Mouse (Mus musculus) midbrain, embryonic 16.5 days (tissue): Measurements from ENCODE around the gene Miox. TPM values are rescaled to one million over a fixed set of nuclear protein-coding genes. Genes with fewer than 3 reads are reported as not detected.

ENCODE experiments used
- ATAC-seq: fragments of 200-750 bp; cut with Nextera tagmentation; 2 replicates; pipeline ENCODE4 v1.8.0; 2017; ENCODE audit warnings: moderate TSS enrichment
- H3K27ac ChIP-seq: fragments of 300-500 bp; sonication (generic); 2 replicates; pipeline ENCODE4 v1.5.1; 2014; ENCODE audit warnings: mild to moderate bottlenecking, low read length, mixed read lengths
- H3K27me3 ChIP-seq: fragments of 300-500 bp; sonication (generic); 2 replicates; pipeline ENCODE4 v1.6.1; 2014; ENCODE audit warnings: low read depth, low read length, mixed read lengths; ENCODE audit not compliant: control insufficient read depth, insufficient read depth
- H3K36me3 ChIP-seq: fragments of 300-500 bp; sonication (generic); 2 replicates; pipeline ENCODE4 v1.6.1; 2014; ENCODE audit warnings: mild to moderate bottlenecking, low read length, moderate library complexity, mixed read lengths; ENCODE audit not compliant: control insufficient read depth, insufficient read depth
- H3K4me1 ChIP-seq: fragments of 300-500 bp; sonication (generic); 2 replicates; pipeline ENCODE4 v1.6.1; 2014; ENCODE audit warnings: mild to moderate bottlenecking, low read length, mixed read lengths; ENCODE audit not compliant: control insufficient read depth, insufficient read depth
- H3K4me2 ChIP-seq: fragments of 300-500 bp; sonication (generic); 2 replicates; pipeline ENCODE4 v1.6.1; 2014; ENCODE audit warnings: mild to moderate bottlenecking, low read length, mixed read lengths
- H3K4me3 ChIP-seq: fragments of 300-500 bp; sonication (generic); 2 replicates; pipeline ENCODE4 v1.5.1; 2014; ENCODE audit warnings: low read depth, mild to moderate bottlenecking, low read length, moderate library complexity, mixed read lengths
- H3K9ac ChIP-seq: fragments of 300-500 bp; sonication (generic); 2 replicates; pipeline ENCODE4 v1.6.1; 2014; ENCODE audit warnings: low read depth, low read length, mixed read lengths
- H3K9me3 ChIP-seq: fragments of 300-500 bp; sonication (generic); replicated peaks from 2 replicates; pipeline ENCODE4 v1.6.1; 2014; ENCODE audit warnings: mild to moderate bottlenecking, low read length, mixed read lengths; ENCODE audit not compliant: control insufficient read depth, poor library complexity, severe bottlenecking
- WGBS: fragments of 180-500 bp; shearing (Covaris S2); extraction: QIAGEN DNeasy Blood & Tissue Kit; methylation state at CpG from one replicate; pipeline ENCODE4 v1.1.7; 2014; 5-methylcytosine and 5-hydroxymethylcytosine counted together
- polyA plus RNA-seq: library from polyadenylated mRNA; unstranded; fragments of >200 nt; fragmentation: Nextera tagmentation; extraction: Ambion mirVana; gene quantifications from 2 replicates; pipeline ENCODE4 v1.2.1, GENCODE M21; 2015

The Miox gene
- polyA plus RNA-seq, 1 experiment from 2014 or later: not detected

- Histone ChIP-seq H3K9me3 (no peaks in the 10 kb centered on the region), H3K27me3 (peaks cover 8% of the 10 kb centered on the region; the same call in 1 of the 2 replicates), H3K4me2 (no peak overlapping the region), H3K9ac (no peak overlapping the region), H3K27ac (no peak overlapping the region), H3K4me1 (no peaks in the 10 kb centered on the region), H3K4me3 (no peak overlapping the region), H3K36me3 (no peaks in the 10 kb centered on the region)
- WGBS: 82% methylated on average over 4 of the region's 4 CpGs
- ATAC-seq: no peak
These were observed 10.5 kb upstream of the Miox start for GRCm38 (mm10) chr15:89323656-89324055.

GRCm38 (mm10) chr15:89326441-89326840, 7.8 kb upstream of the Miox start:
- H3K9ac ChIP-seq: no peak overlapping the region
- 63% methylated on average over 5 of the region's 5 CpGs for WGBS
- H3K4me3 ChIP-seq: no peak overlapping the region
- no peaks in the 10 kb centered on the region for H3K4me1 ChIP-seq
- no peaks in the 10 kb centered on the region for H3K36me3 ChIP-seq
- no peak for ATAC-seq
- no peak overlapping the region for H3K4me2 ChIP-seq
- peaks cover 6% of the 10 kb centered on the region; the same call in 1 of the 2 replicates for H3K27me3 ChIP-seq
- H3K9me3 ChIP-seq: no peaks in the 10 kb centered on the region
- H3K27ac ChIP-seq: no peak overlapping the region

GRCm38 (mm10) chr15:89334774-89335537, 758 bp downstream of the Miox start:
- no peak for ATAC-seq

GRCm38 (mm10) chr15:89336422-89336821, 2.2 kb downstream of the Miox start:
- Histone ChIP-seq H3K27me3 (no peaks in the 10 kb centered on the region), H3K36me3 (no peaks in the 10 kb centered on the region), H3K27ac (no peak overlapping the region), H3K4me3 (no peak overlapping the region), H3K4me1 (no peaks in the 10 kb centered on the region), H3K9me3 (no peaks in the 10 kb centered on the region), H3K9ac (no peak overlapping the region), H3K4me2 (no peak overlapping the region)
- no peak for ATAC-seq
- WGBS: 90% methylated on average over 14 of the region's 14 CpGs

More at GRCm38 (mm10) chr15:89334774-89335537, 758 bp downstream of the Miox start:
- Histone ChIP-seq H3K9me3 (no peaks in the 10 kb centered on the region), H3K4me1 (no peaks in the 10 kb centered on the region), H3K27me3 (no peaks in the 10 kb centered on the region), H3K36me3 (no peaks in the 10 kb centered on the region), H3K9ac (no peak overlapping the region), H3K27ac (no peak overlapping the region), H3K4me2 (no peak overlapping the region), H3K4me3 (no peak overlapping the region)
- WGBS: 84% methylated on average over 17 of the region's 17 CpGs

- no peaks in the 10 kb centered on the region for H3K36me3 ChIP-seq
- H3K27ac ChIP-seq: no peak overlapping the region
- no peak for ATAC-seq
- H3K9me3 ChIP-seq: no peaks in the 10 kb centered on the region
- no peak overlapping the region for H3K4me2 ChIP-seq
- no peak overlapping the region for H3K4me3 ChIP-seq
- 93% methylated on average over 2 of the region's 2 CpGs for WGBS
- H3K4me1 ChIP-seq: no peaks in the 10 kb centered on the region
- no peaks in the 10 kb centered on the region for H3K27me3 ChIP-seq
- H3K9ac ChIP-seq: no peak overlapping the region
These were observed 5.5 kb downstream of the Miox start for GRCm38 (mm10) chr15:89339696-89340095.

GRCm38 (mm10) chr15:89340136-89340535, 5.9 kb downstream of the Miox start:
- H3K9ac ChIP-seq: no peak overlapping the region
- no peaks in the 10 kb centered on the region for H3K36me3 ChIP-seq
- no peak overlapping the region for H3K27ac ChIP-seq
- H3K27me3 ChIP-seq: no peaks in the 10 kb centered on the region
- no peak for ATAC-seq
- H3K4me2 ChIP-seq: no peak overlapping the region
- no peak overlapping the region for H3K4me3 ChIP-seq
- H3K9me3 ChIP-seq: no peaks in the 10 kb centered on the region
- H3K4me1 ChIP-seq: no peaks in the 10 kb centered on the region
- 90% methylated on average over 3 of the region's 3 CpGs for WGBS

- WGBS: 36% methylated on average over 1 of the region's 1 CpGs
- Histone ChIP-seq H3K4me2 (no peak overlapping the region), H3K27me3 (no peaks in the 10 kb centered on the region), H3K27ac (no peak overlapping the region), H3K4me3 (no peak overlapping the region), H3K36me3 (no peaks in the 10 kb centered on the region), H3K9ac (no peak overlapping the region), H3K9me3 (no peaks in the 10 kb centered on the region), H3K4me1 (no peaks in the 10 kb centered on the region)
- ATAC-seq: no peak
These were observed 7.5 kb downstream of the Miox start for GRCm38 (mm10) chr15:89341678-89342077.

- H3K9me3 ChIP-seq: no peaks in the 10 kb centered on the region
- H3K27me3 ChIP-seq: no peaks in the 10 kb centered on the region
- WGBS: 92% methylated on average over 3 of the region's 3 CpGs
- no peaks in the 10 kb centered on the region for H3K4me1 ChIP-seq
- no peak overlapping the region for H3K4me3 ChIP-seq
- no peak overlapping the region for H3K4me2 ChIP-seq
- no peak for ATAC-seq
- H3K27ac ChIP-seq: no peak overlapping the region
- no peak overlapping the region for H3K9ac ChIP-seq
- no peaks in the 10 kb centered on the region for H3K36me3 ChIP-seq
These were observed 9.1 kb downstream of the Miox start for GRCm38 (mm10) chr15:89343325-89343724.

GRCm38 (mm10) chr15:89350447-89350846, 16.2 kb downstream of the Miox start:
- no peaks in the 10 kb centered on the region for H3K27me3 ChIP-seq
- 92% methylated on average over 5 of the region's 5 CpGs for WGBS
- peaks cover 11% of the 10 kb centered on the region for H3K4me1 ChIP-seq
- no peaks in the 10 kb centered on the region for H3K9me3 ChIP-seq
- H3K36me3 ChIP-seq: peaks cover 21% of the 10 kb centered on the region; the same call in 1 of the 2 replicates
- no peak overlapping the region for H3K27ac ChIP-seq
- no peak overlapping the region for H3K4me3 ChIP-seq
- no peak overlapping the region for H3K4me2 ChIP-seq
- H3K9ac ChIP-seq: no peak overlapping the region
- ATAC-seq: no peak
